Mouse (Mus musculus) liver, embryonic 11.5 days (tissue): ENCODE measurements around the gene Adam12. TPM values are rescaled to one million over a fixed set of nuclear protein-coding genes. Genes with fewer than 3 reads are reported as not detected.

Source experiments
- ATAC-seq: fragments of 200-750 bp; cut with Nextera tagmentation; replicated peaks from 2 replicates; pipeline ENCODE4 v1.8.0; 2017; ENCODE audit warnings: moderate number of reproducible peaks, mild to moderate bottlenecking, moderate TSS enrichment, moderate library complexity; ENCODE audit not compliant: low FRiP score
- DNase-seq: peaks from one replicate; pipeline ENCODE4 v3.0.0-alpha.2; 2017; ENCODE audit warnings: low spot score
- H3K27ac ChIP-seq: fragments of 300-500 bp; sonication (generic); 2 replicates; pipeline ENCODE4 v1.5.1; 2014; ENCODE audit warnings: mild to moderate bottlenecking, low read depth, low read length, control low read depth
- H3K27me3 ChIP-seq: fragments of 300-500 bp; sonication (generic); replicated peaks from 2 replicates; pipeline ENCODE4 v1.6.1; 2014; ENCODE audit warnings: low read length, mixed read lengths; ENCODE audit not compliant: control insufficient read depth, insufficient read depth
- H3K36me3 ChIP-seq: fragments of 300-500 bp; sonication (generic); 2 replicates; pipeline ENCODE4 v1.6.1; 2014; ENCODE audit warnings: mild to moderate bottlenecking, low read length, moderate library complexity, mixed read lengths; ENCODE audit not compliant: control insufficient read depth, insufficient read depth
- H3K4me1 ChIP-seq: fragments of 300-500 bp; sonication (generic); replicated peaks from 2 replicates; pipeline ENCODE4 v1.6.1; 2014; ENCODE audit warnings: low read length, mixed read lengths; ENCODE audit not compliant: control insufficient read depth, insufficient read depth
- H3K4me2 ChIP-seq: fragments of 300-500 bp; sonication (generic); 2 replicates; pipeline ENCODE4 v1.6.1; 2014; ENCODE audit warnings: mild to moderate bottlenecking, control low read depth, moderate library complexity
- H3K4me3 ChIP-seq: fragments of 300-500 bp; sonication (generic); 2 replicates; pipeline ENCODE4 v1.5.1; 2014; ENCODE audit warnings: low read depth, low read length, control low read depth
- H3K9ac ChIP-seq: fragments of 300-500 bp; sonication (generic); 2 replicates; pipeline ENCODE4 v1.6.1; 2014; ENCODE audit warnings: low read depth, low read length, control low read depth
- H3K9me3 ChIP-seq: fragments of 300-500 bp; sonication (generic); 2 replicates; pipeline ENCODE4 v1.6.1; 2016; ENCODE audit warnings: low read length, inconsistent platforms, mixed read lengths; ENCODE audit not compliant: control insufficient read depth
- WGBS: fragments of 180-500 bp; shearing (Covaris S2); extraction: QIAGEN DNeasy Blood & Tissue Kit; methylation state at CpG from one replicate; pipeline ENCODE4 v1.1.7; 2014; 5-methylcytosine and 5-hydroxymethylcytosine counted together
- polyA plus RNA-seq: library from polyadenylated mRNA; unstranded; fragments of >200 nt; fragmentation: Nextera tagmentation; extraction: Ambion mirVana; gene quantifications from 2 replicates; pipeline ENCODE4 v1.2.1, GENCODE M21; 2014

Gene Adam12
- polyA plus RNA-seq, 1 experiment from 2014 or later, result 11.8 TPM

DNA sequence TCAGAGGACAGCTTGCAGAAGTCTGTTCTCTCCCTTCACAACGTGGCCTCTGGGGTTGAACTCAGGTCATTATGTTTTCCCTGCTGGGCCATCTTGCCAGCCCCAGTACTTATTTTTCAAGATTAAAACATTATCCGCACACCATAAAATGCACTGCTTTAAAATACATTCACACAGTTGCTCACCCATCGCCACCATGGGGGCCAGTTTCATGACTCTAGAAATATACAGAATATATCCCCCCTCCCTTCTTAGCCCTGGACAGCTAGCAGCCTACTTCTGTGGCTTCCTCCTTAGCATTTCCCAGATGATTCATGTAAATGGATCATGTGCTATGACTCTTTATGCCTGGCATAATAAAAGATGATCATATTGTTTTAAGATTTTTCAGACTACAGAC, 355.8 kb downstream of the Adam12 start:
- Histone ChIP-seq H3K27ac (no peak overlapping the region), H3K4me2 (no peak overlapping the region), H3K36me3 (no peaks in the 10 kb centered on the region), H3K4me3 (no peak overlapping the region), H3K9me3 (no peaks in the 10 kb centered on the region), H3K9ac (no peak overlapping the region), H3K4me1 (no peaks in the 10 kb centered on the region), H3K27me3 (no peaks in the 10 kb centered on the region)
- WGBS, result 77% methylated on average over 3 of the region's 3 CpGs
- no peak for DNase-seq
- no peak for ATAC-seq

DNA sequence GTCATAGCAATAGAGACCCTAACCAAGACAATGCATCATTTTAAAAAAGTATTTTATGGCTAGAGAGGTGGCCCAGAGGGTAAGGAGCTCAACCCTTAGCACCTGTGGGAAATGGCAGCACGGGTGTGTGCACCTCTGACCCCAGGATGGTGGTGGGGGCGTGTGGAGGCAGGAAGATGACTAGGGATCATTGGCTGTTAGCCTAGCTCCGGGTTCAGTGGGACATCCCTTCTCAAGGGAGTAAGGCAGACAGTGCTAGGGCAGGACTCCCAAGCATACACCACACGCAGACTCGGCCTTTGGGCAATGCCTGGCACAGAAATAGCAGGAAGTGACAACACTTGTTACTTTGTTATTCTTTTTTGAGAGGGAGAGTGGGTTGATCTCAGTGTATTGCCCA, 359.2 kb downstream of the Adam12 start:
- Histone ChIP-seq H3K27ac (no peak overlapping the region), H3K4me3 (no peak overlapping the region), H3K4me2 (no peak overlapping the region), H3K27me3 (no peaks in the 10 kb centered on the region), H3K9ac (no peak overlapping the region), H3K36me3 (no peaks in the 10 kb centered on the region), H3K9me3 (no peaks in the 10 kb centered on the region), H3K4me1 (no peaks in the 10 kb centered on the region)
- 74% methylated on average over 5 of the region's 5 CpGs for WGBS
- no peak for DNase-seq
- no peak for ATAC-seq

DNA sequence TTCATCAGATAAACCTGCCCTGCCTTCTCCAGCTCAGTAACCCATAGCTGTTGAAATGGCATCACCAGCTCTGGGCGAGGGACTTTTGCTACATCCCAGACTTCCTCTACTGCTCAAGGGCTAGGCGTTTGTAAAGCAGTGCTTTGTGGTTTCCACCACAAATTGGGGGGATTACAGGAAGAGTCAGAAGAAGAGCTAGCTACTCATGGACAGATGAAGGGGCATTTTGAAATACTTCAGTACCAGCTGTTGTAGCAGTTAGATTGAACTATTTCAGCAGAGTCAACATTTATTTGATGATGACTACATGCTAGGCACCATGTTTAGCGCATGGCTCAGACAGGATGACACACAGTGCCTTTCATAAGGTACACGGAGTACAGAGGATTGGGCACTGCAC, 361.7 kb downstream of the Adam12 start:
- Histone ChIP-seq H3K9ac (no peak overlapping the region), H3K4me1 (no peaks in the 10 kb centered on the region), H3K4me2 (no peak overlapping the region), H3K9me3 (no peaks in the 10 kb centered on the region), H3K27ac (no peak overlapping the region), H3K4me3 (no peak overlapping the region), H3K36me3 (no peaks in the 10 kb centered on the region), H3K27me3 (no peaks in the 10 kb centered on the region)
- ATAC-seq, result no peak
- no peak for DNase-seq
- 74% methylated on average over 4 of the region's 4 CpGs for WGBS

DNA sequence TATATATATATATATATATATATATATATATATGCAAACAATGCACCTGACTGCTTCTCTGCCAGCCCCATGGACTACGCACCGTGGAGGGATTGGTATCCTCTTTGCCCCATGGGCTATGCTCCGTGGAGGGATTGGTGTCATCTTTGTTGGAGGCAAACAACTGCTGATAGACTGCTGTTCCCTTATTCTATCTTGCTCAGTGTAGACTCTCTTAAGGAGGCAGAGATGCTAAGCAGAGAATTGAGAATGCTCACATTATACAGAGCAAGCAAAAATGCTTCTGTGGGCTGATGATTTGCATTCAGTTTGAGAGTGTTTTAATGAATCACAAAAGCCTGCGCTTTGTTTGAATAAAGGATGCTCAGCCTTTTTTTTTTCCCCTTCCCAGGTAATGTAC, 368.3 kb downstream of the Adam12 start:
- H3K9me3 ChIP-seq, result no peaks in the 10 kb centered on the region
- no peaks in the 10 kb centered on the region for H3K27me3 ChIP-seq
- no peaks in the 10 kb centered on the region for H3K36me3 ChIP-seq
- ATAC-seq, result no peak
- H3K4me3 ChIP-seq, result no peak overlapping the region
- no peak overlapping the region for H3K27ac ChIP-seq
- 88% methylated on average over 4 of the region's 4 CpGs for WGBS
- no peak overlapping the region for H3K4me2 ChIP-seq
- no peak overlapping the region for H3K9ac ChIP-seq
- H3K4me1 ChIP-seq, result no peaks in the 10 kb centered on the region
- no peak for DNase-seq

DNA sequence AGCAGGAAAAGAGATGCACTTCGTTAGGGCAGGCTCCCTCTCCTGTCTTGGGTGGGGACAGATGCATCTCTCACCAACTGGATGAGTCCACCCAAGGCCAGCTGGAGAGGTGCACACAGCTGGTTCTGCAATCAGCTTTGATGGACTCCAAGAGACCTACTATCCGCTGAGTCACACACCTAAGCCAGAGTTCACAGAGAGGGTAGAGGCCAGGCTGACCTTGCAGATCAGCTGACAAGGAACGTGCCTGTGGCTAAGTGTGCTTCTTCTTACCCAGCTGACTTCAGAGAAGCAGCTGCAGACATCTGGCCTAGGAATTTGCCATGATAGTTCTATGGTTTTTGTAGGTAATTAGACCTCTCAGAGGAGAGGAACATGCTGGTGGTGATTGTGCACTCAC, 368.8 kb downstream of the Adam12 start:
- Histone ChIP-seq H3K9ac (no peak overlapping the region), H3K4me2 (no peak overlapping the region), H3K4me1 (no peaks in the 10 kb centered on the region), H3K4me3 (no peak overlapping the region), H3K9me3 (no peaks in the 10 kb centered on the region), H3K36me3 (no peaks in the 10 kb centered on the region), H3K27ac (no peak overlapping the region), H3K27me3 (no peaks in the 10 kb centered on the region)
- ATAC-seq, result no peak
- no peak for DNase-seq
- WGBS, result 64% methylated on average over 3 of the region's 3 CpGs

DNA sequence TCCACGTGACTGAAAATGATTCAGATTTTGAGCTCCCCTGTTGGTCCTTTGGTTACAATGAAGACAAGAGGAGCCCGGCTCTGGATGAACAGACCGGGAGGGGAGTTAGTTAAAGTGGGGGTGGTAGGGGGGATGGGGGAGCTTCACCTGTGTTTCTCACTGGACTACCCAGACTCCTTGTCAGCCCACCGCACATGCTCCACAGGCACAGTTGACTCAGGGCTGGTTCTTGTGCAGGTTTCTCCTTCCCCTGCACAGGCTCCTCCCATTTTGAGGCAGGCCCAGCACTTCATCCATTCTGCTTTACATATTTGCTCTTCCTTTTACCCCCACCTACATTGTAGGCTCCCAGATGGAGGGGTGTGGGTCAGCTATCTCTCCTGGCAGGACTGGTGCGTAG, 369.2 kb downstream of the Adam12 start:
- no peak overlapping the region for H3K27ac ChIP-seq
- H3K9ac ChIP-seq, result no peak overlapping the region
- 91% methylated on average over 5 of the region's 5 CpGs for WGBS
- DNase-seq (no peak), ATAC-seq (no peak)
- no peaks in the 10 kb centered on the region for H3K27me3 ChIP-seq
- H3K4me2 ChIP-seq, result no peak overlapping the region
- no peak overlapping the region for H3K4me3 ChIP-seq
- H3K4me1 ChIP-seq, result no peaks in the 10 kb centered on the region
- no peaks in the 10 kb centered on the region for H3K36me3 ChIP-seq
- H3K9me3 ChIP-seq, result no peaks in the 10 kb centered on the region

DNA sequence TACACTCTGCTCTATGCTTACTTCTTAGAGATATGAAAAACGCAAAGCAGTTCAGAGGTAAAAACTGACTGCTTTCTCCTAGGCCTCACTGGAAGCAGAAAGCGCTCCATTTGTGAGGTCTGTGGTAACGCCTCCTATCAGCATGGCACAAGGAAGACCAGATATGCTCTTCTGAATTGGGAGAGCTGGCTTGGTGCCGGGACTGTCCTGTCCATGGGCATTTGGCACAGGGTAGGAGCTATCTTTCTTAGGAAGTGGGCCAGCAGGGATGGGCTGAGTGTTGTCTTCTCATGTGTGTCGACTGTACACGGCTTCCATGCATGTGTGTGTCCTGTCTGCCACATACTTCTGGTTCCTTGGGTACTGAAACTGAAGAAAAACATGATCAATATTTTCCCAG, 369.7 kb downstream of the Adam12 start:
- Histone ChIP-seq H3K27ac (no peak overlapping the region), H3K9ac (no peak overlapping the region), H3K4me1 (no peaks in the 10 kb centered on the region), H3K27me3 (no peaks in the 10 kb centered on the region), H3K4me3 (no peak overlapping the region), H3K36me3 (no peaks in the 10 kb centered on the region), H3K9me3 (no peaks in the 10 kb centered on the region), H3K4me2 (no peak overlapping the region)
- WGBS, result 89% methylated on average over 6 of the region's 6 CpGs
- DNase-seq (no peak), ATAC-seq (no peak)

DNA sequence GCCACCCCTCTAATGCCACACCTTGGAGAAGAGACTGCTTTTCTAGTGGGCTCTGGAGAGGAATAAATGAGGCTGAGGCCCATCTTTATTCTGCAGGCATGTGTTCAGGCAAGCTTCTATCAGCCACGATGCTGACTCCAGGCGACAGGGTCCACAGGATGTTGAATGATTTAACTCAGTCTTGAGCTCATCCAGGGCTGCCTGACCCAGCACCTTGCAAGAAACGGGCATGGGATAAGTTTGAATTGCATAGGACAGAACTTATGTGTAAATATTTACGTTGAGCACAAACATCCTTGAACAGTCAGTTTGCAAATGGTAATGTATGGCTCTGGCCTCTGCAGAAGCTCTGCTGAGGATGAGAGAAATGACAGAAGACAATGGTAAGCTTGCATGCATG, 372.4 kb downstream of the Adam12 start:
- H3K9me3 ChIP-seq, result no peaks in the 10 kb centered on the region
- no peak overlapping the region for H3K4me2 ChIP-seq
- H3K36me3 ChIP-seq, result no peaks in the 10 kb centered on the region
- H3K27ac ChIP-seq, result no peak overlapping the region
- H3K4me1 ChIP-seq, result no peaks in the 10 kb centered on the region
- no peak overlapping the region for H3K4me3 ChIP-seq
- no peak for ATAC-seq
- WGBS, result 53% methylated on average over 4 of the region's 4 CpGs
- H3K27me3 ChIP-seq, result no peaks in the 10 kb centered on the region
- no peak for DNase-seq
- H3K9ac ChIP-seq, result no peak overlapping the region

DNA sequence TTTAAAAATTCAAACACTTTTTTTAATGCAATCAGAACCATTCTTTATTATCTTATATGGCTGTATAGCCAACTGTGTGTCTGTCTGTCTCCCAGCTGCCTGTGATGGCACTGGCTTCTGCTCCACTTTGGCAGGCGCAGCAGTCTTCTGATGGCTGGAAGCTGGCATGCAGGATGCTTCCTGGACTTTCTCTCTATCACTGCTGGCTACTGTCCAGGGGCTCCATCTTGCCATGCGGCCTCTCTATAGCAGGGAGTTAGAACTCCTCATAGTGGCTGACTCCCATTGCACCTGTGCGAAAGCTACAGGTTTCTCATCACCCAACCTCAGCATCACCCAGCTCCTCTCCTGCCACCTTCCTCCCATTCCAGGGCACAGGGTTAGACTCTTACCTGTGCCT, 373.4 kb downstream of the Adam12 start:
- no peaks in the 10 kb centered on the region for H3K4me1 ChIP-seq
- no peaks in the 10 kb centered on the region for H3K27me3 ChIP-seq
- 88% methylated on average over 3 of the region's 3 CpGs for WGBS
- H3K36me3 ChIP-seq, result no peaks in the 10 kb centered on the region
- ATAC-seq, result no peak
- H3K4me2 ChIP-seq, result no peak overlapping the region
- H3K9ac ChIP-seq, result no peak overlapping the region
- no peaks in the 10 kb centered on the region for H3K9me3 ChIP-seq
- no peak for DNase-seq
- no peak overlapping the region for H3K27ac ChIP-seq
- no peak overlapping the region for H3K4me3 ChIP-seq
